Mouse (Mus musculus) forebrain, embryonic 15.5 days (tissue): ENCODE measurements around the gene Itpa. TPM values are rescaled to one million over a fixed set of nuclear protein-coding genes. Genes with fewer than 3 reads are reported as not detected.

Source experiments
- ATAC-seq: fragments of 200-750 bp; cut with Nextera tagmentation; replicated peaks from 2 replicates; pipeline ENCODE4 v1.8.0; 2017; ENCODE audit warnings: mild to moderate bottlenecking, moderate TSS enrichment, moderate library complexity
- H3K27ac ChIP-seq: fragments of 300-500 bp; sonication (generic); replicated peaks from 2 replicates; pipeline ENCODE4 v1.5.1; 2015; ENCODE audit warnings: mild to moderate bottlenecking, inconsistent platforms
- H3K27me3 ChIP-seq: fragments of 300-500 bp; sonication (generic); 2 replicates; pipeline ENCODE4 v1.6.1; 2015; ENCODE audit warnings: inconsistent platforms
- H3K36me3 ChIP-seq: fragments of 300-500 bp; sonication (generic); 2 replicates; pipeline ENCODE4 v1.6.1; 2015; ENCODE audit warnings: mild to moderate bottlenecking, inconsistent platforms
- H3K4me1 ChIP-seq: fragments of 300-500 bp; sonication (generic); 2 replicates; pipeline ENCODE4 v1.6.1; 2015; ENCODE audit warnings: inconsistent platforms
- H3K4me2 ChIP-seq: fragments of 300-500 bp; sonication (generic); replicated peaks from 2 replicates; pipeline ENCODE4 v1.6.1; 2015; ENCODE audit warnings: mild to moderate bottlenecking, inconsistent platforms
- H3K4me3 ChIP-seq: fragments of 300-500 bp; sonication (generic); 2 replicates; pipeline ENCODE4 v1.5.1; 2015; ENCODE audit warnings: mild to moderate bottlenecking, inconsistent platforms
- H3K9ac ChIP-seq: fragments of 300-500 bp; sonication (generic); replicated peaks from 2 replicates; pipeline ENCODE4 v1.6.1; 2015; ENCODE audit warnings: mild to moderate bottlenecking, inconsistent platforms
- H3K9me3 ChIP-seq: fragments of 300-500 bp; sonication (generic); 2 replicates; pipeline ENCODE4 v1.6.1; 2016; ENCODE audit warnings: inconsistent platforms
- WGBS: fragments of 180-500 bp; shearing (Covaris S2); methylation state at CpG from one replicate; pipeline ENCODE4 v1.1.7; 2015; ENCODE audit warnings: mixed read lengths; 5-methylcytosine and 5-hydroxymethylcytosine counted together
- polyA plus RNA-seq: library from polyadenylated mRNA; unstranded; fragments of >200 nt; fragmentation: Nextera tagmentation; extraction: Ambion mirVana; gene quantifications from 2 replicates; pipeline ENCODE4 v1.2.1, GENCODE M21; 2015

Itpa gene
- polyA plus RNA-seq = 133 and 134 TPM in 2 replicates

DNA sequence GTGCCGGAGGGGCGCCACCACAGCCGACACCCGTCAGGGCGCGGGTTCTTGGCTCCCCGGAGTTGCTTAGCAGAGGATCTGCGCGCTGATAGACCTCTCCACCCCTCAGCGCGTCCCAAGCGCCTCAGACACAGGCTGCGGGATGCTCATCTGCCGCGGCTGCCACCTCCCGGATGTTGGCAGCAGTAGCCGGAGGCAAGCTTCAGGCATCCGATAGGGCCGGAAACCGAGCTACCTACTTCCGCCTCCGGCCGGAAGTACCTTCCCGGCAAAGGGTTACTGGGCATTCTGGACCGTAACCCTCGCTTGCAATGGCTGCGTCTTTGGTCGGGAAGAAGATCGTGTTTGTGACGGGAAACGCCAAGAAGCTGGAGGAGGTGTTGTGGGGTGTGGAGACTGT, at the start of gene Itpa:
TSS of gene Itpa (plus strand) at position 52 of the 400 bp plus-strand sequence.
- H3K9ac ChIP-seq = peak within 1 kb of the TSS; percentile 68
- H3K4me3 ChIP-seq = peak within 1 kb of the TSS; percentile 64
- peaks cover 35% of the 10 kb centered on the region for H3K4me1 ChIP-seq
- peaks cover 12% of the 10 kb centered on the region for H3K36me3 ChIP-seq
- H3K4me2 ChIP-seq = peak within 1 kb of the TSS; percentile 65
- ATAC-seq = peak; percentile 66
- WGBS = 1% methylated on average over 31 of the region's 31 CpGs
- no peaks in the 10 kb centered on the region for H3K9me3 ChIP-seq
- H3K27me3 ChIP-seq = no peaks in the 10 kb centered on the region
- H3K27ac ChIP-seq = peak within 1 kb of the TSS; percentile 87

DNA sequence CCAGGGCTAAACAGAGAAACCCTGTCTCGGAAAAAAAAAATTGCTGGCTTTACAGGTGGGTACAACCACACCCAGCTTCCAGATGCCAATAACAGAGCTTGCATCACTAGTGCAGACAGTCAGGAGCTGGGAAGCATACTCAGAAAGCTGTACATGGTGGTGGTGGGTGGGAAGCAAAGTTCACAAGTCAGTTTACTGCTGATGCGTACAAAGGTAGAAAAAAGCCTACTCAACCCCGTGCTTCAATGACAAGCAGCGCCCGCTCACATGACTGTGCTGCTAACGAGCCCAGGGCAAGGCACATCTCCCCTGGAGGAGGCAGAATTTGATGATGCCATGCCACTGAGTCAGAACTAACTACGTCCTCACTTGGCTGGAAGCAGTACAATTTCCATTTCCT, 48.4 kb upstream of the Itpa start:
- no peak overlapping the region for H3K4me3 ChIP-seq
- H3K9me3 ChIP-seq = no peaks in the 10 kb centered on the region
- no peaks in the 10 kb centered on the region for H3K4me1 ChIP-seq
- peaks cover 38% of the 10 kb centered on the region for H3K36me3 ChIP-seq
- H3K4me2 ChIP-seq = no peak overlapping the region
- WGBS = 81% methylated on average over 7 of the region's 7 CpGs
- H3K27ac ChIP-seq = no peak overlapping the region
- no peak for ATAC-seq
- no peak overlapping the region for H3K9ac ChIP-seq
- no peaks in the 10 kb centered on the region for H3K27me3 ChIP-seq

DNA sequence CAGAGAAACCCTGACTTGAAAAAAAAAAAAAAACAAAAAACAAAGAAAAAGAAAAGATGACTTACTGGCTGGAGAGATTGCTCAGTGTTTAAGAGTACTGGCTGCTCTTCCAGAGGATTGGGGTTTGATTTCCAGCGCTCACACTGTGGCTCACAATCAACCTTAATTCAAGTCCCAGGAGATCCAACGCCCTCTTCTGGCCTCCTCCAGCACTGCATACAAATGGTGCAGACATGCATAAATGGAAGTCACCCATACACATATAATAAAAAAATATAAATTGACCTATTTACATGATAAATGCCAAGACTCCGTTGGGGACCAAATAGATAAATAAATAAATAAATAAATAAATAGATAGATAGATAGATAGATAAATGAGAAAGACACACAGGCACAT, 39.0 kb upstream of the Itpa start:
- no peak overlapping the region for H3K9ac ChIP-seq
- H3K27me3 ChIP-seq = no peaks in the 10 kb centered on the region
- no peak for ATAC-seq
- 63% methylated on average over 3 of the region's 3 CpGs for WGBS
- peaks cover 16% of the 10 kb centered on the region for H3K36me3 ChIP-seq
- H3K4me2 ChIP-seq = peak overlapping the region; percentile 91
- H3K4me1 ChIP-seq = peaks cover 12% of the 10 kb centered on the region
- H3K9me3 ChIP-seq = no peaks in the 10 kb centered on the region
- peak overlapping the region; percentile 62 for H3K4me3 ChIP-seq
- no peak overlapping the region for H3K27ac ChIP-seq

DNA sequence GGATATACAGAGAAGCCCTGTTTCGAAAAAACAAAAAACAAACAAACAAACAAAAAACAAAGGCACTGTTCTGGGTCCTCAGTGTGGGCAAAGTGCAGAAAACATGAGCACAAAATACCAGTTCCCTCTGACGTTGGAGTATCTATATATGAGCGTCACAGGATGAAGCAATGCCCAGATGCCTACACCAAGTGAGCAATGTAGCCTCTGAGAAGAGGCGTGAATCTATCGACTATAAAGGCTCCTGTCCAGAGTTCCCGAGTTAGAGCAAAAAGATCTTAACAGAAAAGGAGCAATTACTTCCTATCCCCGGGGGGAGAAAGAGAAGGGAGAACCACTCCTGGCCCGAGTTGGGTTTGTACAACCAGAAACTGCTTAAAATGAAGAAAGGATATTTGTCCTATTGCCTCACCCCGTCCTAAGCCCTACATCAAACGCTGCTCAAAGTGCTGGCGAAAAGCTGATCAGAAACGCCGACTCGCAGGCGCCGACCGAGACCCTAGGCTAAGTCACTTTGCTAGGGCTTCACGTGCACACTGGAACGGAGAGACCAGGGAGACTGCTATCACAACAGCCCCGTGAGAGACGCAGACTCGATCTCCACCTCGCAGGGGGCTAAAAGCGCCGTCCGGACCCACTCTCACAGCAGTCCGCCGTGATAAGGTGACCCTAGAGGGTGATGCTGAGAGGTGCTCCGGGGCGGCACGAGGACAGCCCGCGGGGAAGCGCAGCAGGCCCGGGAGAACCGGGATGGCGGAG, 38.2 kb upstream of the Itpa start:
- Histone ChIP-seq H3K27me3 (peaks cover 6% of the 10 kb centered on the region; the same call in 1 of the 2 replicates), H3K9me3 (no peaks in the 10 kb centered on the region), H3K27ac (peak overlapping the region; percentile 32; the same call in 1 of the 2 replicates), H3K9ac (peak overlapping the region; percentile 69), H3K36me3 (peaks cover 16% of the 10 kb centered on the region), H3K4me3 (peak overlapping the region; percentile 62), H3K4me2 (peak overlapping the region; percentile 91), H3K4me1 (peaks cover 16% of the 10 kb centered on the region)
- peak; percentile 64; the same call in 1 of the 2 replicates for ATAC-seq
- WGBS = 2% methylated on average over 37 of the region's 37 CpGs

DNA sequence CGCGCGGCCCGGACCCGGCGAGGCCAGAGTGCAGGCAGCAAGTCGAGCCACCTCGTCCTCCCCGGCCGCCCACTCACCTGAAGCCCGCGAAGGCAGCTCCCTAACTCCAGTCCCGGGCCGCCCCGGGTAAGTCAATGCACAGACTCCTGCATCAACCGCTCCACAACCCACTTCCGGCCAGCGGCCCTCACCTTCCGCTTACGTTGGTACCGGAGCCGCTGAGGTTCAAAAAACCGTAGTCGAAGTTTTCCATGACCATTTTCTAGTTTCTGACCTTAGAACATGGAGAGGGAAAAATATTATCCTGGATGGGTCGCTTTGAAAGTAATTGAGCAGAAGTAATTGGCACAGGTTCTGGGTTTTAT, 37.6 kb upstream of the Itpa start, which contains the start of the genes Fastkd5 and Ubox5:
TSS of gene Fastkd5 (minus strand) at position 189 of the 365 bp plus-strand sequence.
TSS of gene Ubox5 (minus strand) at position 200 of the 365 bp plus-strand sequence.
- peak within 1 kb of the TSS; percentile 91 for H3K4me2 ChIP-seq
- peaks cover 16% of the 10 kb centered on the region for H3K36me3 ChIP-seq
- ATAC-seq = peak; percentile 92
- under 1% methylated on average over 25 of the region's 25 CpGs for WGBS
- peak within 1 kb of the TSS; percentile 62 for H3K4me3 ChIP-seq
- peaks cover 22% of the 10 kb centered on the region for H3K4me1 ChIP-seq
- H3K27ac ChIP-seq = peak within 1 kb of the TSS; percentile 32; the same call in 1 of the 2 replicates
- peak within 1 kb of the TSS; percentile 69 for H3K9ac ChIP-seq
- peaks cover 12% of the 10 kb centered on the region; the same call in 1 of the 2 replicates for H3K27me3 ChIP-seq
- no peaks in the 10 kb centered on the region for H3K9me3 ChIP-seq

DNA sequence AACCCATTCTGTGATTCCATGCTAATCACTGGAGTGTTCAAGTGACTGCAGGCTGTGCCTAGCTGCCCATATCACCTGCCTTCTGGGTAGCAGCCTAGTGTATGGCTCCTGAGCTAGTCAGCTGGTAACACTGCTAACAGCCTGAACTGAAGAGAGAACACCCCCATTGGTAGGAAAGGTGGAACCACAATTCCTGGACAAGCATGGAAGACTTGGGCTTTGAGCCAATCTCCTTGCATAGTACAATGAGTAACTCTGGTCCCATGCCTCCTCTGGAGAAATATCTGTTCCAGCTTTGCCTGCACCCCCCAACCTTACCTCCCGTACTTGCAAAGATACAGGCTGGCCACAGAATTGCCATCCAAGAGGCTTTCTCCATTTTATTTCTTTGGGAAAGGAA, 35.0 kb upstream of the Itpa start:
- Histone ChIP-seq H3K4me3 (no peak overlapping the region), H3K27ac (no peak overlapping the region), H3K27me3 (peaks cover 36% of the 10 kb centered on the region), H3K9ac (no peak overlapping the region), H3K4me2 (no peak overlapping the region), H3K36me3 (peaks cover 3% of the 10 kb centered on the region; the same call in 1 of the 2 replicates), H3K9me3 (no peaks in the 10 kb centered on the region), H3K4me1 (peaks cover 31% of the 10 kb centered on the region)
- ATAC-seq = no peak
- 46% methylated on average over 1 of the region's 1 CpGs for WGBS

DNA sequence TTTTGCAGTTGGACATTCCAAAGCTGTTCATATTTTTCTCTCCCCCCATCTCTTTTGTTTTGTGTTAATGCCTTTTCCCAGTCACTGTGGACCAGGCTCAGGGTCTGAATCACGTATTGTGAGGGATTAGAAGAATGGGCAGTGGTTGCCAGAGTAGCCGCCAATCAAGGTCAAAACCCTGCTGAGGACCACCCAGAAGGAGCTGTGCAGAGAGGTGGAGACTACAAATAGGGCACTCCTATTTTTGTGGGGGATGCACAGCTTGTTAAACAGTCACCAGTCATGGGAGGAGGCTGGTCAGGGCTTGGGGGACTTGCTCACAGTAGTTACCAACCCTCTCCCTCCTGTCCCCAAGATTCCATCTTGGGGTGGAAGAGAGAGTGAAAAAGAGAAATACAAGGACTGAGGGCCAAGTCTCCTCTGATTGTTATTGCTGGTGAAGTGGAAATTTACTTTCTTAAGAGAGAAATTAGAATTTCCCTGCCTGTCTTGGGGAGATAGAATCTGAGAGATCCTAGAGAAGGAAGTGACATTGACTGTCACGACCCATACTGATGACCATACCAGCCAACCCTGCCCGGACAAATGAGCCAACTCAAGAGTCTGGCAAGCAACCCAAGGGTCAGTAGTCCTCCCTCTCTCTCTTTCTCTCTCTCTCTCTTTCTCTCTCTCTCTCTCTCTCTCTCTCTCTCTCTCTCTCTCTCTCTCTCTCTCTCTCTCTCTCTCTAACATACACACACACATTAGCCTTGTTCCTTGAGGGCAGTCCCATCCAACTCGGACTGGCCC, 34.3 kb upstream of the Itpa start:
- Histone ChIP-seq H3K27ac (no peak overlapping the region), H3K9ac (no peak overlapping the region), H3K4me2 (no peak overlapping the region), H3K4me1 (peaks cover 30% of the 10 kb centered on the region), H3K9me3 (no peaks in the 10 kb centered on the region), H3K36me3 (no peaks in the 10 kb centered on the region), H3K27me3 (peaks cover 36% of the 10 kb centered on the region), H3K4me3 (no peak overlapping the region)
- 37% methylated on average over 5 of the region's 5 CpGs for WGBS
- no peak for ATAC-seq

DNA sequence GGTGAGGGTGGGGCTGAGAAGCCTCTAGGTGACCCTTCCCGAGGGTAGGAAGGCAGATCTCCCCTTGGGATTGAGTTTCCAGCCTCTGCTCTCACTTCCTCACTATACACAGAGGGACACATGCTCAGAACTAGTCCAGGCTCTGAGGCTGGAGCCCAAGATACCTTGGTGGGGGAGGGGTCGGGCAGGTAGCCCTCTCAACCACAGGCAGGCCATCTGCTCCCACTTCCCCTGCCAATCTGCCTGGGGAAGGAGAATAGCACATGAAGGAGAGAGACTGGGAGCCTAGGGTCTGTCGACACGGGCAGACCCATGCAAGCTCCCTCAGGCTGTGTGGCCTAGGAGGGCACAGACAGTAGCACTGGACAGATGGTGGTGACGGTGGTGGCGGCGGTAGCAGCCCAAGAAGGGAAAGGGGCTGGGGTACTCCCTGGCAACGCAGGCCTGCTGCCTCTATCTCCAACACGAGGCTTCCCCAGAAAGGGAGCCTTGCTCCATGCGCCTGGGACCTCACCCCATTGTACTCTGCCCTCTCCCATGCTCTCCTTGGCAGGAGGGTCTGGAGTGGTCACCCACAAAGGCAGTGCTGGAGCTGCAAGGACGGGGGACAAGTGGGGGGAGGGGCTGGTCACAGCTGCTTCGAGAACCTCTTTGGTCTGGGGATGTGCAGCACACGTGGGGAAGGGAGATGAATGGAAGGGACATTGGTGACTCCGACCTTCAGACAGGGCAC, 33.2 kb upstream of the Itpa start:
- Histone ChIP-seq H3K4me3 (peak overlapping the region; percentile 23; the same call in 1 of the 2 replicates), H3K27me3 (peaks cover 36% of the 10 kb centered on the region), H3K4me2 (peak overlapping the region; percentile 42)

DNA sequence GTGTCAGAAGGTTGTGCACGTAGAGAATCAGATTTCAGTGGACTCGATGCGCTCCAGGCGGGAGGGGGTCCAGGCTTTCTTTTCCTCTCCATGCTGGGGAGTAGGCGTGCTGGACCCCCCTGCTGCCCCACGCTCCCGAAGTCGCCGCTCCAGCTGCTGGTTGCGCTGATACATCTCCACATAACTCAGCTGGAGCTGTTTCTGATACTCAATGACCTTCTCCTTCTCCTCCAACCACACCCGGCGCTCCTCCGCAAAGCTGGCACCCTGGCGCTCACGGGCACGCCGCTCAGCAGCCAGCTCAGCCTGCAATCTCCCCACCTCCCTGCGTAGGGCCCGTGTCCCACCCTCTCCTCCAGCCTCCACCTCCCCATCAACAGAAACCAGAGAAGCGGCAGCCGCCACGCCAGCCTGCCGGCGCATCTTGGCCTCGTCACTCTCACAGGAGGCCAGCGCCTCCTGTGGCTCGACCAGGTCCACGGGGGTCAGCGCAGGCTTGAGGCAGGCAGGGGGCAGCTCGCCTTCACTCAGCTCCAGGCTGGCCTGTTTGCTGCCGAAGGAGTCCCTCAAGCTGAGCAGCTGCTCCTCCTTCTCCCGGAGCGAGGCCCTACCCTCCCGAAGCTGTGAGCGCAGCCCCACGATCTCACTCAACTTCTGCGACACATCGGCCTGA, 32.5 kb upstream of the Itpa start:
- WGBS = 6% methylated on average over 37 of the region's 38 CpGs
- H3K4me1 ChIP-seq = peaks cover 19% of the 10 kb centered on the region
- H3K9me3 ChIP-seq = no peaks in the 10 kb centered on the region
- no peak overlapping the region for H3K27ac ChIP-seq
- peak; percentile 20; the same call in 1 of the 2 replicates for ATAC-seq
- H3K36me3 ChIP-seq = no peaks in the 10 kb centered on the region
- peak overlapping the region; percentile 23 for H3K4me3 ChIP-seq
- H3K27me3 ChIP-seq = peaks cover 36% of the 10 kb centered on the region
- H3K9ac ChIP-seq = peak overlapping the region; percentile 20; the same call in 1 of the 2 replicates
- peak overlapping the region; percentile 42 for H3K4me2 ChIP-seq

More for the DNA sequence above, 33.2 kb upstream of the Itpa start:
- 14% methylated on average over 12 of the region's 14 CpGs for WGBS
- ATAC-seq = peak; percentile 13; the same call in 1 of the 2 replicates
- Histone ChIP-seq H3K27ac (no peak overlapping the region), H3K36me3 (no peaks in the 10 kb centered on the region), H3K9me3 (no peaks in the 10 kb centered on the region), H3K9ac (no peak overlapping the region), H3K4me1 (peaks cover 20% of the 10 kb centered on the region)

DNA sequence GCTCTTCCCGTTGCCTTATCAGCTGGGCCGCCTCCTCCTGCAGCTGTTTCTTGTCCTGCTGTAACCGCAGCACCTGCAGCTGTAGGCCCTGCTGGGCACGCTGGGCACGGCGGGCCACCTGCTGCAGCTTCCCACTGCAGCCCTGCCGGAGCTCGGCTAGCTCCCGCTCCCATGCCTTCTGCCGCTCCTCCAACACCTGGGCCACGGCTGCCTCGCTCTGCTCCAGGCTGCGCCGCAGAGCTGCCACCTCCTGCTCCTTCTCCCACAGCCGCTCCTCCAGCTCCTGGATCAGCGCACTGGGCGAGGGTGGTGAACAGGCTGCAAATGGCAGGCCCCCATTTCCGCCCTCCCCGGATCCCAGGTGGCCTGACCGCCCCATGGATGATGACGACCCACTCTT, 31.6 kb upstream of the Itpa start:
- Histone ChIP-seq H3K9ac (no peak overlapping the region), H3K4me1 (peaks cover 19% of the 10 kb centered on the region), H3K36me3 (no peaks in the 10 kb centered on the region), H3K27me3 (peaks cover 36% of the 10 kb centered on the region), H3K27ac (no peak overlapping the region), H3K4me3 (no peak overlapping the region), H3K4me2 (no peak overlapping the region), H3K9me3 (no peaks in the 10 kb centered on the region)
- ATAC-seq = no peak
- 23% methylated on average over 21 of the region's 21 CpGs for WGBS

DNA sequence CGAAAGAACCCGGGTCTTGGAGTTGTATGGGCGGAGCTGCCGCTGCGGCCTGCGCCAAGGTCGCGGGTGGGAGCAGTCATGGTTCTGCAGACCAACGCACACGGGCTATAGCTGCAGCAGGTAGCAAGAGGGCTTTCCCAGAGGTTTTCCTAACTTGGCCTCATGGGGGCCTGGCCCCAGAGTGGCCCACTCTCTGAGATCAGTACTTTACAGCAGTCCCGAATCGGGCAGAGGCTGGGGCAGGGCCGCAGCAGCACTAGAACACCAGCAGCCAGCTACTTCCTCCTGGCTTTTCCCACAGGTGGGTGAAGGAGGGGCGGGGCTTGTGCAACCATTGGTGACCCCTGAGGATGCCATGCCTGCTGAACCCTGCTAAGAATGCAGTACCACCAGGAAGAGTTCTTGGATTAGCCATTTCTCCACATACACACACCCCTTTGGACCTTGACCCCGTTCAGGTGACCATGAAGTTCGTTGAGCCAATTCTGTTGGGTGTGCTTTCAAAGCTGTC, 29.3 kb upstream of the Itpa start:
- Histone ChIP-seq H3K9ac (no peak overlapping the region), H3K4me1 (peaks cover 32% of the 10 kb centered on the region), H3K4me2 (no peak overlapping the region), H3K36me3 (no peaks in the 10 kb centered on the region), H3K27ac (no peak overlapping the region), H3K9me3 (no peaks in the 10 kb centered on the region), H3K4me3 (no peak overlapping the region), H3K27me3 (peaks cover 36% of the 10 kb centered on the region)
- ATAC-seq = no peak
- WGBS = 35% methylated on average over 16 of the region's 16 CpGs
